Comparison of ENCODE assay signal across 21 mouse cellular contexts in genomic region chr12:73806003-73806402, GRCm38 (mm10).
"Had no signal": no experiment of that assay in that cellular context is flagged by ENCODE, and none has a peak within 500 bp of the region (broad histone marks: within the 10 kb centered on the region; RNA-seq: fewer than 3 reads in every experiment).

No protein-coding gene starts in this region.

- ATAC-seq: hindbrain, postnatal 0 days; intestine, embryonic 16.5 days had no signal

- H3K4me3 ChIP-seq: heart, adult 2 months; heart, embryonic 12.5 days; hindbrain, embryonic 13.5 days; hindbrain, embryonic 15.5 days; kidney, embryonic 15.5 days; layer of hippocampus, adult 2 months; left cerebral cortex, adult 2 months; limb, embryonic 10.5 days; limb, embryonic 12.5 days had no signal

- H3K9me3 ChIP-seq: heart, embryonic 12.5 days; hindbrain, embryonic 13.5 days; hindbrain, embryonic 15.5 days; kidney, embryonic 15.5 days; limb, embryonic 10.5 days; limb, embryonic 12.5 days had no signal

- H3K27ac ChIP-seq: heart, adult 2 months; hindbrain, embryonic 13.5 days; hindbrain, embryonic 15.5 days; hindbrain, postnatal 0 days; kidney, embryonic 15.5 days; kidney, postnatal 0 days; layer of hippocampus, adult 2 months; left cerebral cortex, adult 2 months; limb, embryonic 10.5 days; limb, embryonic 12.5 days had no signal

- H3K9ac ChIP-seq: heart, embryonic 12.5 days; hindbrain, embryonic 13.5 days; hindbrain, embryonic 15.5 days; kidney, embryonic 15.5 days; limb, embryonic 12.5 days had no signal

- DNase-seq: gastrocnemius, postnatal 14 days; gastrocnemius, postnatal 36 days; heart, adult 2 months; heart, postnatal 10 days; kidney, adult 11 months; kidney, adult 2 months; kidney, adult 9 months; kidney, postnatal 14 days; kidney, postnatal 4 days; liver had no signal

- H3K27me3 ChIP-seq: heart, embryonic 12.5 days; hindbrain, embryonic 13.5 days; hindbrain, embryonic 15.5 days; kidney, embryonic 15.5 days; limb, embryonic 12.5 days had no signal

- H3K36me3 ChIP-seq: heart, embryonic 12.5 days; hindbrain, embryonic 13.5 days; hindbrain, embryonic 15.5 days; kidney, embryonic 15.5 days; limb, embryonic 10.5 days; limb, embryonic 12.5 days had no signal

- H3K4me2 ChIP-seq: heart, embryonic 12.5 days; hindbrain, embryonic 13.5 days; hindbrain, embryonic 15.5 days; kidney, embryonic 15.5 days; limb, embryonic 12.5 days had no signal
